Mouse (Mus musculus): ENCODE measurements around the gene Gm20388. TPM values are rescaled to one million over a fixed set of nuclear protein-coding genes. Genes with fewer than 3 reads are reported as not detected.
"Not testable (repeated sequence)": the region's sequence is repeated elsewhere in the genome, so short reads cannot be mapped to it uniquely, and the experiment has no call there.

Gm20388 gene
- polyA plus RNA-seq, 1 experiment from 2014 or later = 5.5 TPM

DNA sequence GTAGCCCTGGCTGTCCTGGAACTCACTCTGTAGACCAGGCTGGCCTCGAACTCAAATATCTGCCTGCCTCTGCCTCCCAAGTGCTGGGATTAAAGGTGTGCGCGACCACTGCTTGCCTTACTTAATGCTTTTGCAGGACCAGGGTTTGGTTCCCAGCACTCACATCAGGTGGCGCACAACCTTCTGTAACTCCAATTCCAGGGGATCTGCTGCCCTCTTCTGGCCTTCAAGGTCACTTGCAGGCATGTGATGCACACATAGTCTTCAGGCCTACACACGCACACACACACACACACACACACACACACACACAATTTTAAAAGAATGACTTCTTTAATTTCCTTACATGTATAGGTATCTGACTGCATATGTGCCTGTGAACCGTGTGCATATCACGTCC lies 3890.2 kb downstream of the Gm20388 start:
- no peak for DNase-seq (ENCODE audit: extremely low spot score, low spot score)
- H3K9me3 ChIP-seq = peaks cover 7% of the 10 kb centered on the region; the same call in 1 of the 2 replicates
- peaks cover 25% of the 10 kb centered on the region for H3K4me1 ChIP-seq
- H3K27me3 ChIP-seq (ENCODE audit: poor library complexity, severe bottlenecking) = no peaks in the 10 kb centered on the region
- no peak overlapping the region for H3K27ac ChIP-seq
- H3K36me3 ChIP-seq (replicated peaks) = no peaks in the 10 kb centered on the region
- no peak overlapping the region for H3K4me3 ChIP-seq
- 92% methylated on average over 7 of the region's 7 CpGs for WGBS

DNA sequence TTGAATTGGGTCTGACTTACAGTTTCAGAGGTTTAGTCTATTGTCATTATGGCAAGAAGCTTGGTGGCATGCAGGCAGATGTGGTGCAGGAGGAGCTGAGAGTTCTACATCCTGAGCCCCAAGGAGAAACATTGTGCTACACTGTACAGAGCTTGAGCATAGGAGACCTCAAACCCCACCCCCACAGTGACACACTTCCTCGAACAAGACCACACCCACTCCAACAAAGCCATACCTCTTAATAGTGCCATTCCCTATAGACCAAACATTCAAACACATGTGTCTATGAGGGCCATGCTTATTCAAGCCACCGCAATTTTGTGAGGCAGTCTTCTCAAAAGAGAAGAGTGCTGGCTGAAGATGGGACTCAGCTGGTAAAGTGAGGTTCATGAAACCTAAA lies 3890.9 kb downstream of the Gm20388 start:
- 91% methylated on average over 2 of the region's 2 CpGs for WGBS
- no peaks in the 10 kb centered on the region for H3K27me3 ChIP-seq (ENCODE audit: poor library complexity, severe bottlenecking)
- no peak for DNase-seq (ENCODE audit: extremely low spot score, low spot score)

DNA sequence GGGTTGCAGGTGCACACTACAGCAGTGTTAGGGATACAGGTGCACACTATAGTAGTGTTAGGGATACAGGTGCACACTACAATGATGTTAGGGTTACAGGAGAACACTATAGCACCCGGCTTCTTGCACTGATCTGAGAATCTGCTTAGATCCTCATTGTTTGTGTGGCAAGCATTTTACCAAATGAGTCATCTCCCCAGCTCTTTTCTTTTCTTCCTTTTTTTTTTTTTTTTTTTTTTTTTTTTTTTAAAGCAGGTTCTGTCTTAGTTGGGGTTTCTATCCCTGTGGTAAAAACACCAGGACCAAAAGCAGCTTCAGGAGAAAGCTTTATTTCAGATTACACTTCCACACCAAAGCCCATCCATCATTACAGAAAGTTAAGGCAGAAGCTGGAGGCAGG lies 3893.0 kb downstream of the Gm20388 start:
- peaks cover 4% of the 10 kb centered on the region for H3K36me3 ChIP-seq (replicated peaks)
- DNase-seq (ENCODE audit: extremely low spot score, low spot score) = no peak
- peaks cover 7% of the 10 kb centered on the region; the same call in 1 of the 2 replicates for H3K9me3 ChIP-seq
- no peaks in the 10 kb centered on the region for H3K27me3 ChIP-seq (ENCODE audit: poor library complexity, severe bottlenecking)
- no peak overlapping the region for H3K4me3 ChIP-seq
- WGBS = 81% methylated on average over 1 of the region's 1 CpGs
- H3K4me1 ChIP-seq = peaks cover 51% of the 10 kb centered on the region
- no peak overlapping the region; the same call in 1 of the 2 replicates for H3K27ac ChIP-seq

More for the DNA sequence above, 3890.9 kb downstream of the Gm20388 start:
- no peaks in the 10 kb centered on the region for H3K36me3 ChIP-seq (replicated peaks)
- H3K27ac ChIP-seq = no peak overlapping the region
- peaks cover 7% of the 10 kb centered on the region; the same call in 1 of the 2 replicates for H3K9me3 ChIP-seq
- H3K4me3 ChIP-seq = no peak overlapping the region
- H3K4me1 ChIP-seq = peaks cover 32% of the 10 kb centered on the region

GRCm38 (mm10) chr8:123804586-123804985 lies 3893.9 kb downstream of the Gm20388 start:
- H3K4me3 ChIP-seq = no peak overlapping the region
- 86% methylated on average over 7 of the region's 7 CpGs for WGBS
- no peak for DNase-seq (ENCODE audit: extremely low spot score, low spot score)
- peaks cover 52% of the 10 kb centered on the region for H3K4me1 ChIP-seq
- H3K27ac ChIP-seq = no peak overlapping the region
- H3K9me3 ChIP-seq = peaks cover 7% of the 10 kb centered on the region; the same call in 1 of the 2 replicates
- H3K27me3 ChIP-seq (ENCODE audit: poor library complexity, severe bottlenecking) = no peaks in the 10 kb centered on the region
- peaks cover 12% of the 10 kb centered on the region for H3K36me3 ChIP-seq (replicated peaks)

DNA sequence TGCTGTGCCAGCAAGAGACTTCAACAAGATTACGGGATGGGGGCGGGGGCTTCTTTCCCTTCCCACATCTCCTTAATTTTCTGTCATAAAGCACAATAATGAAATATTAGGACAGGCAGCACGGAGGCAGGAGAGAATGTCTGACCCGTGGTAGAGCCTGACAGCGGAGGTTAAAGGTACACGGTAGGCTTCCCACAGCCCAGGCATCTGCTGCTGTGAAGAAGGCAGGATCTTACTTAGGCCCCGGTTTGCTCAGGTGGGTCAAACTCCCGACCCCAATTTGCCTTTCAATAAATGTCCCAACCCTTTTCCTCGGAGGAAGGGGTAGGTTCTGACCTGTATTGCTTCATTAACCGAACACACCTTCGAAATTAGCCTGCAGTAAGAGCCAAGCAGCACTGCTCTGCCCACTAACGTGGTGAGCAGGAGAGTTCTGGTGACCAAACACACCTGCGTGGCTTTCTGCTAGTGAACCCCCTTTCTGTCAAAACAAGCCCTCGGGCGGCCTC lies 3894.6 kb downstream of the Gm20388 start:
- Histone ChIP-seq H3K27me3 (ENCODE audit: poor library complexity, severe bottlenecking) (no peaks in the 10 kb centered on the region), H3K9me3 (peaks cover 7% of the 10 kb centered on the region; the same call in 1 of the 2 replicates), H3K36me3 (replicated peaks) (peaks cover 17% of the 10 kb centered on the region), H3K4me1 (peaks cover 46% of the 10 kb centered on the region), H3K27ac (peak overlapping the region; percentile 96), H3K4me3 (peak overlapping the region; percentile 74)
- 12% methylated on average over 15 of the region's 15 CpGs for WGBS
- DNase-seq (ENCODE audit: extremely low spot score, low spot score) = no peak

GRCm38 (mm10) chr8:123805718-123806373 lies 3895.2 kb downstream of the Gm20388 start, which contains the start of gene Rab4a:
Gene Rab4a, plus strand, starts transcription at chr8:123805985.
- DNase-seq (ENCODE audit: extremely low spot score, low spot score) = peak; percentile 90
- Histone ChIP-seq H3K4me1 (peaks cover 46% of the 10 kb centered on the region), H3K9me3 (peaks cover 2% of the 10 kb centered on the region; the same call in 1 of the 2 replicates), H3K27ac (peak within 1 kb of the TSS; percentile 96), H3K36me3 (replicated peaks) (peaks cover 21% of the 10 kb centered on the region), H3K27me3 (ENCODE audit: poor library complexity, severe bottlenecking) (no peaks in the 10 kb centered on the region), H3K4me3 (peak within 1 kb of the TSS; percentile 74)
- WGBS = under 1% methylated on average over 48 of the region's 48 CpGs

- H3K4me1 ChIP-seq = peaks cover 51% of the 10 kb centered on the region
- H3K36me3 ChIP-seq (replicated peaks) = peaks cover 27% of the 10 kb centered on the region
- no peaks in the 10 kb centered on the region for H3K9me3 ChIP-seq
- WGBS = 2% methylated on average over 12 of the region's 12 CpGs
- H3K27ac ChIP-seq = peak overlapping the region; percentile 96
- no peaks in the 10 kb centered on the region for H3K27me3 ChIP-seq (ENCODE audit: poor library complexity, severe bottlenecking)
- H3K4me3 ChIP-seq = peak overlapping the region; percentile 74
- DNase-seq (ENCODE audit: extremely low spot score, low spot score) = no peak
These were observed 3895.8 kb downstream of the Gm20388 start for GRCm38 (mm10) chr8:123806374-123806935.

- peak; percentile 26 for DNase-seq (ENCODE audit: extremely low spot score, low spot score)
- H3K9me3 ChIP-seq = no peaks in the 10 kb centered on the region
- WGBS = 13% methylated on average over 14 of the region's 14 CpGs
These were observed 3896.4 kb downstream of the Gm20388 start for GRCm38 (mm10) chr8:123807024-123807431.

GRCm38 (mm10) chr8:123807852-123808573 lies 3897.4 kb downstream of the Gm20388 start:
- Histone ChIP-seq H3K27ac (peak overlapping the region; percentile 96), H3K27me3 (ENCODE audit: poor library complexity, severe bottlenecking) (no peaks in the 10 kb centered on the region), H3K36me3 (replicated peaks) (peaks cover 27% of the 10 kb centered on the region), H3K4me1 (peaks cover 52% of the 10 kb centered on the region), H3K9me3 (no peaks in the 10 kb centered on the region), H3K4me3 (peak overlapping the region; percentile 74)
- no peak for DNase-seq (ENCODE audit: extremely low spot score, low spot score)
- 69% methylated on average over 6 of the region's 6 CpGs for WGBS

More at GRCm38 (mm10) chr8:123807024-123807431, 3896.4 kb downstream of the Gm20388 start:
- peak overlapping the region; percentile 74 for H3K4me3 ChIP-seq
- H3K27ac ChIP-seq = peak overlapping the region; percentile 96
- H3K27me3 ChIP-seq (ENCODE audit: poor library complexity, severe bottlenecking) = no peaks in the 10 kb centered on the region
- H3K4me1 ChIP-seq = peaks cover 52% of the 10 kb centered on the region
- H3K36me3 ChIP-seq (replicated peaks) = peaks cover 27% of the 10 kb centered on the region

- Histone ChIP-seq H3K27me3 (ENCODE audit: poor library complexity, severe bottlenecking) (no peaks in the 10 kb centered on the region), H3K27ac (no peak overlapping the region), H3K4me3 (no peak overlapping the region), H3K9me3 (no peaks in the 10 kb centered on the region), H3K36me3 (replicated peaks) (peaks cover 27% of the 10 kb centered on the region), H3K4me1 (peaks cover 54% of the 10 kb centered on the region)
- WGBS = 74% methylated on average over 7 of the region's 7 CpGs
- DNase-seq (ENCODE audit: extremely low spot score, low spot score) = no peak
These were observed 3898.0 kb downstream of the Gm20388 start for GRCm38 (mm10) chr8:123808671-123809070.

- H3K4me1 ChIP-seq = peaks cover 51% of the 10 kb centered on the region
- DNase-seq (ENCODE audit: extremely low spot score, low spot score); H3K27ac ChIP-seq; H3K9me3 ChIP-seq; H3K4me3 ChIP-seq; H3K27me3 ChIP-seq (ENCODE audit: poor library complexity, severe bottlenecking): not testable (repeated sequence)
- H3K36me3 ChIP-seq (replicated peaks) = peaks cover 33% of the 10 kb centered on the region
- WGBS = 84% methylated on average over 4 of the region's 4 CpGs
These were observed 3898.7 kb downstream of the Gm20388 start for GRCm38 (mm10) chr8:123809342-123809741.

DNA sequence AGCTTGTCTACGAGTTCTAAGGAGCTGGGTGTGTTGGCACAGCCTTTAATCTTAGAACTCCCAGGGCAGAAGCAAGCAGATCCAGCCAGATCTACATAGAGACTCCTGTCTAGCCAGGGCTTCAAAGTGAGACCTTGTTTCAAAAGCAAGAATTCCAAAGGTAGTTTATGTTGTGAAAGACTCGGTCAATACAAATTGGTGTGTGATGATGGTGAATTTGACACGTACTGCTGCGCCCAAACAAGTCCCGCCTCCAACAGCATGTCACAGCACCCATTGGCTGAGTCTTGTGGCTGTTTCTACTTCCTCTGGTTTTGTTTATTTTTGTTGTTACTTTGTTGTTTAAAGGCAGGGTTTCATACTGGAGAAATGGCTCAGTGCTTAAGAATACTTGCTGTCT lies 3901.6 kb downstream of the Gm20388 start:
- no peak for DNase-seq (ENCODE audit: extremely low spot score, low spot score)
- H3K36me3 ChIP-seq (replicated peaks) = peaks cover 59% of the 10 kb centered on the region
- H3K4me3 ChIP-seq = no peak overlapping the region
- no peaks in the 10 kb centered on the region for H3K27me3 ChIP-seq (ENCODE audit: poor library complexity, severe bottlenecking)
- no peaks in the 10 kb centered on the region for H3K9me3 ChIP-seq
- no peak overlapping the region for H3K27ac ChIP-seq
- H3K4me1 ChIP-seq = peaks cover 34% of the 10 kb centered on the region
- WGBS = 92% methylated on average over 5 of the region's 5 CpGs
